Mouse (Mus musculus) pancreas, adult 10 weeks (tissue): ENCODE measurements around the gene Stk19. TPM values are rescaled to one million over a fixed set of nuclear protein-coding genes. Genes with fewer than 3 reads are reported as not detected.

Experiments
- polyA plus RNA-seq: library from polyadenylated mRNA; stranded (reverse); fragments of 350-450 nt; fragmentation: Illumina TruSeq; extraction: RNeasy Lipid Tissue Mini Kit (QIAGEN cat#74804); gene quantifications from one replicate; pipeline ENCODE4 v1.2.3, GENCODE M21; 2015; ENCODE audit warnings: low read depth, low replicate concordance; ENCODE audit not compliant: insufficient read depth

Stk19 gene
- polyA plus RNA-seq: 14.8 TPM

GRCm38 (mm10) chr17:34836856-34837221, at the start of gene Stk19, which contains the start of gene Dxo:
Stk19 (minus strand) TSS chr17:34836945.
Dxo (plus strand) TSS chr17:34837019.

GRCm38 (mm10) chr17:34881683-34882310, 45.1 kb upstream of the Stk19 start, which contains the start of gene Gm20547:
Gm20547 (minus strand) TSS chr17:34882042.

GRCm38 (mm10) chr17:34879336-34879879, 42.7 kb upstream of the Stk19 start, which contains the start of gene Zbtb12:
Zbtb12 (plus strand) TSS chr17:34879483.

GRCm38 (mm10) chr17:34862416-34863081, 25.8 kb upstream of the Stk19 start, which contains the start of gene Cfb:
Cfb (minus strand) TSS chr17:34862518.

GRCm38 (mm10) chr17:34849722-34850516, 13.2 kb upstream of the Stk19 start, which contains the start of the genes Skiv2l and Nelfe:
Skiv2l (minus strand) TSS chr17:34850210.
Nelfe (plus strand) TSS chr17:34850391.

GRCm38 (mm10) chr17:34804301-34804700, 32.4 kb downstream of the Stk19 start, which contains the start of gene Cyp21a1:
Cyp21a1 (minus strand) TSS chr17:34804561.

Other genes with a start within 250 kb of the Stk19 start
- gene Gpsm3, start 247.1 kb downstream of the Stk19 start, polyA plus RNA-seq: 13.2 TPM
- gene Pbx2, start 245.7 kb downstream of the Stk19 start, polyA plus RNA-seq: 11.4 TPM
- 1.3 TPM for gene Ager, start 239.1 kb downstream of the Stk19 start, polyA plus RNA-seq
- 23.2 TPM for gene Rnf5, start 233.3 kb downstream of the Stk19 start, polyA plus RNA-seq
- 22.7 TPM for gene Agpat1, start 232.7 kb downstream of the Stk19 start, polyA plus RNA-seq
- 3.3 TPM for gene Egfl8, start 221.0 kb downstream of the Stk19 start, polyA plus RNA-seq
- gene Ppt2, start 208.4 kb downstream of the Stk19 start, polyA plus RNA-seq: 9.9 TPM
- gene Prrt1, start 207.4 kb downstream of the Stk19 start, polyA plus RNA-seq: 5.2 TPM
- 2.0 TPM for gene Fkbpl, start 192.2 kb downstream of the Stk19 start, polyA plus RNA-seq
- gene Atf6b, start 189.8 kb downstream of the Stk19 start, polyA plus RNA-seq: 10.8 TPM
- gene Tnxb, start 166.4 kb downstream of the Stk19 start, polyA plus RNA-seq: 12.0 TPM
- gene C4b, start 93.1 kb downstream of the Stk19 start, polyA plus RNA-seq: 20.6 TPM
- gene Cyp21a1, start 32.4 kb downstream of the Stk19 start, polyA plus RNA-seq: 1.9 TPM
- 19.9 TPM for gene Dxo, start 74 bp upstream of the Stk19 start, polyA plus RNA-seq
- gene Skiv2l, start 13.3 kb upstream of the Stk19 start, polyA plus RNA-seq: 24.5 TPM
- gene Nelfe, start 13.4 kb upstream of the Stk19 start, polyA plus RNA-seq: 11.5 TPM
- 9.5 TPM for gene Cfb, start 25.6 kb upstream of the Stk19 start, polyA plus RNA-seq
- gene Zbtb12, start 42.5 kb upstream of the Stk19 start, polyA plus RNA-seq: 1.5 TPM
- gene Gm20547, start 45.1 kb upstream of the Stk19 start, polyA plus RNA-seq: 4.5 TPM
- gene C2, start 61.3 kb upstream of the Stk19 start, polyA plus RNA-seq: 22.8 TPM
- gene Ehmt2, start 61.5 kb upstream of the Stk19 start, polyA plus RNA-seq: 43.2 TPM
- gene Slc44a4, start 77.5 kb upstream of the Stk19 start, polyA plus RNA-seq: 1.4 TPM
- gene Neu1, start 94.3 kb upstream of the Stk19 start, polyA plus RNA-seq: 10.7 TPM
- gene Hspa1b, start 122.3 kb upstream of the Stk19 start, polyA plus RNA-seq: 8.4 TPM
- not detected for gene Gm20481, start 133.0 kb upstream of the Stk19 start, polyA plus RNA-seq
- gene Hspa1a, start 135.2 kb upstream of the Stk19 start, polyA plus RNA-seq: 4.7 TPM
- not detected for gene Hspa1l, start 135.8 kb upstream of the Stk19 start, polyA plus RNA-seq
- 7.8 TPM for gene Lsm2, start 144.9 kb upstream of the Stk19 start, polyA plus RNA-seq
- gene Vars, start 164.0 kb upstream of the Stk19 start, polyA plus RNA-seq: 23.4 TPM
- 0.42 TPM for gene Vwa7, start 179.6 kb upstream of the Stk19 start, polyA plus RNA-seq
- 1.5 TPM for gene Sapcd1, start 191.1 kb upstream of the Stk19 start, polyA plus RNA-seq
- gene Msh5, start 209.8 kb upstream of the Stk19 start, polyA plus RNA-seq: 1.8 TPM
- gene Clic1, start 213.0 kb upstream of the Stk19 start, polyA plus RNA-seq: 36.2 TPM
- 19.5 TPM for gene Ddah2, start 222.1 kb upstream of the Stk19 start, polyA plus RNA-seq
- not detected for gene Ly6g6c, start 228.4 kb upstream of the Stk19 start, polyA plus RNA-seq
- not detected for gene Mpig6b, start 229.2 kb upstream of the Stk19 start, polyA plus RNA-seq
- not detected for gene Ly6g6e, start 240.0 kb upstream of the Stk19 start, polyA plus RNA-seq
- not detected for gene Ly6g6d, start 241.1 kb upstream of the Stk19 start, polyA plus RNA-seq
- not detected for gene Ly6g6f, start 248.7 kb upstream of the Stk19 start, polyA plus RNA-seq